Mouse (Mus musculus): ENCODE measurements around the gene Cstf3.
A peak's percentile ranks its signal among the peaks of the same experiment; 100 is the strongest.

The Cstf3 gene

GRCm38 (mm10) chr2:104605560-104605959 lies 15.2 kb downstream of the Cstf3 start:
- DNase-seq, result no peak

- DNase-seq, result no peak
Measured at GRCm38 (mm10) chr2:104614786-104615185, 24.5 kb downstream of the Cstf3 start.

- no peak for DNase-seq
Measured at GRCm38 (mm10) chr2:104615985-104616711, 25.8 kb downstream of the Cstf3 start.

GRCm38 (mm10) chr2:104658659-104659058 lies 68.3 kb downstream of the Cstf3 start:
- DNase-seq, result no peak

GRCm38 (mm10) chr2:104663372-104664100 lies 73.2 kb downstream of the Cstf3 start:
- no peak for DNase-seq

- DNase-seq, result no peak
Measured at GRCm38 (mm10) chr2:104669122-104669804, 78.9 kb downstream of the Cstf3 start.

GRCm38 (mm10) chr2:104671724-104672123 lies 81.4 kb downstream of the Cstf3 start:
- no peak for DNase-seq

- no peak for DNase-seq
Measured at GRCm38 (mm10) chr2:104677326-104677725, 87.0 kb downstream of the Cstf3 start.

GRCm38 (mm10) chr2:104684771-104685170 lies 94.4 kb downstream of the Cstf3 start:
- no peak for DNase-seq

GRCm38 (mm10) chr2:104685418-104685817 lies 95.1 kb downstream of the Cstf3 start:
- peak; percentile 82 for DNase-seq

- DNase-seq, result no peak
Measured at GRCm38 (mm10) chr2:104687261-104687660, 96.9 kb downstream of the Cstf3 start.

- DNase-seq, result no peak
Measured at GRCm38 (mm10) chr2:104688321-104688720, 98.0 kb downstream of the Cstf3 start.

GRCm38 (mm10) chr2:104688724-104689123 lies 98.4 kb downstream of the Cstf3 start:
- no peak for DNase-seq

GRCm38 (mm10) chr2:104690720-104691119 lies 100.4 kb downstream of the Cstf3 start:
- no peak for DNase-seq

- DNase-seq, result no peak
Measured at GRCm38 (mm10) chr2:104692551-104692950, 102.2 kb downstream of the Cstf3 start.

GRCm38 (mm10) chr2:104699659-104700058 lies 109.3 kb downstream of the Cstf3 start:
- no peak for DNase-seq

- DNase-seq, result no peak
Measured at GRCm38 (mm10) chr2:104703158-104703557, 112.8 kb downstream of the Cstf3 start.

GRCm38 (mm10) chr2:104704355-104704754 lies 114.0 kb downstream of the Cstf3 start:
- no peak for DNase-seq

- DNase-seq, result no peak
Measured at GRCm38 (mm10) chr2:104709786-104710337, 119.5 kb downstream of the Cstf3 start.

GRCm38 (mm10) chr2:104710670-104711370 lies 120.5 kb downstream of the Cstf3 start:
- DNase-seq, result no peak

- peak; percentile 72 for DNase-seq
Measured at GRCm38 (mm10) chr2:104711585-104712485, 121.5 kb downstream of the Cstf3 start, which contains the start of gene Tcp11l1. Gene Tcp11l1, minus strand, starts transcription at chr2:104712169.

GRCm38 (mm10) chr2:104712486-104712809 lies 122.1 kb downstream of the Cstf3 start:
- no peak for DNase-seq

Measured in right cerebral cortex, postnatal 4 days (tissue).